Mouse (Mus musculus) heart, embryonic 13.5 days (tissue): ENCODE results near the gene Clip2. TPM values are rescaled to one million over a fixed set of nuclear protein-coding genes. Genes with fewer than 3 reads are reported as not detected.
A peak's percentile ranks its signal among the peaks of the same experiment; 100 is the strongest.

Experiments
- ATAC-seq: fragments of 200-750 bp; cut with Nextera tagmentation; 2 replicates; pipeline ENCODE4 v1.8.0; 2017; ENCODE audit warnings: moderate TSS enrichment; ENCODE audit not compliant: insufficient number of reproducible peaks, low FRiP score, low TSS enrichment; ENCODE audit errors: extremely low read depth
- H3K27ac ChIP-seq: fragments of 300-500 bp; sonication (generic); replicated peaks from 2 replicates; pipeline ENCODE4 v1.5.1; 2015; ENCODE audit warnings: moderate library complexity, mild to moderate bottlenecking, inconsistent platforms
- H3K27me3 ChIP-seq: fragments of 300-500 bp; sonication (generic); replicated peaks from 2 replicates; pipeline ENCODE4 v1.6.1; 2015; ENCODE audit warnings: mild to moderate bottlenecking, inconsistent platforms
- H3K36me3 ChIP-seq: fragments of 300-500 bp; sonication (generic); 2 replicates; pipeline ENCODE4 v1.6.1; 2015; ENCODE audit warnings: mild to moderate bottlenecking, inconsistent platforms
- H3K4me1 ChIP-seq: fragments of 300-500 bp; sonication (generic); 2 replicates; pipeline ENCODE4 v1.6.1; 2015; ENCODE audit warnings: inconsistent platforms
- H3K4me2 ChIP-seq: fragments of 300-500 bp; sonication (generic); 2 replicates; pipeline ENCODE4 v1.6.1; 2015; ENCODE audit warnings: inconsistent platforms, mild to moderate bottlenecking, moderate library complexity
- H3K4me3 ChIP-seq: fragments of 300-500 bp; sonication (generic); 2 replicates; pipeline ENCODE4 v1.5.1; 2015; ENCODE audit warnings: moderate library complexity, mild to moderate bottlenecking, inconsistent platforms
- H3K9ac ChIP-seq: fragments of 300-500 bp; sonication (generic); 2 replicates; pipeline ENCODE4 v1.6.1; 2015; ENCODE audit warnings: inconsistent platforms, mild to moderate bottlenecking, moderate library complexity
- H3K9me3 ChIP-seq: fragments of 300-500 bp; sonication (generic); 2 replicates; pipeline ENCODE4 v1.6.1; 2016; ENCODE audit warnings: inconsistent platforms
- WGBS: fragments of 180-500 bp; shearing (Covaris S2); methylation state at CpG from one replicate; pipeline ENCODE4 v1.1.7; 2015; ENCODE audit warnings: mixed read lengths; 5-methylcytosine and 5-hydroxymethylcytosine counted together
- polyA plus RNA-seq: library from polyadenylated mRNA; unstranded; fragments of >200 nt; fragmentation: Nextera tagmentation; extraction: Ambion mirVana; gene quantifications from 2 replicates; pipeline ENCODE4 v1.2.1, GENCODE M21; 2015

The Clip2 gene
- polyA plus RNA-seq, 1 experiment from 2014 or later: 2.0 TPM

- H3K27ac ChIP-seq: no peak overlapping the region
- 57% methylated on average over 19 of the region's 19 CpGs for WGBS
- H3K9me3 ChIP-seq: no peaks in the 10 kb centered on the region
- no peaks in the 10 kb centered on the region for H3K36me3 ChIP-seq
- no peak overlapping the region for H3K9ac ChIP-seq
- no peak for ATAC-seq
- no peaks in the 10 kb centered on the region for H3K27me3 ChIP-seq
- no peak overlapping the region for H3K4me2 ChIP-seq
- no peak overlapping the region for H3K4me3 ChIP-seq
- peaks cover 34% of the 10 kb centered on the region for H3K4me1 ChIP-seq
These were observed 7.6 kb downstream of the Clip2 start for GRCm38 (mm10) chr5:134544516-134545241.

- Histone ChIP-seq H3K4me3 (no peak overlapping the region), H3K9me3 (no peaks in the 10 kb centered on the region), H3K27ac (peak overlapping the region; percentile 86), H3K27me3 (no peaks in the 10 kb centered on the region), H3K36me3 (peaks cover 15% of the 10 kb centered on the region), H3K4me2 (no peak overlapping the region), H3K4me1 (peaks cover 34% of the 10 kb centered on the region), H3K9ac (peak overlapping the region; percentile 44)
- ATAC-seq: no peak
- 35% methylated on average over 7 of the region's 7 CpGs for WGBS
These were observed 10.6 kb downstream of the Clip2 start for GRCm38 (mm10) chr5:134541640-134542039.

DNA sequence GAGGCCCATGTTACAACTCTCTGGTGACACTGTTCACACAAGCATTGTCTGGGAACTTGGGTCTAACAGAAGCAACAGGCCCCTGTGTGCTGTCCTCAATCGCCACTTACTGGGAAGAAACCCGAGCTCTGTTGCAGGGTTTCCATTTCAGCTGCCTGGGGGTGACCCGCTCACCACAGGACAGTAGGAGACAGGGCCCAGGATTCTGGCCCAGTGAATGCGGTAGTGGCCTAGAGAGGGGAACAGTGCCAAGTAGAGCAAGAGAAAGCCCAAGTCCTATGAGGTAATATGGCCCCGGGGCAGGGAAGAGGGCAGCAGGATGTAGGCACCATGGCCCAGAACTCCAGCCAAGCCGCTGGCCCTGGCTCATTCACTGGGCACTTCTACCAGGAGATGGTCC is 11.4 kb downstream of the Clip2 start:
- Histone ChIP-seq H3K27ac (peak overlapping the region; percentile 86), H3K4me2 (no peak overlapping the region), H3K9me3 (no peaks in the 10 kb centered on the region), H3K27me3 (no peaks in the 10 kb centered on the region), H3K9ac (no peak overlapping the region), H3K36me3 (peaks cover 16% of the 10 kb centered on the region), H3K4me3 (no peak overlapping the region), H3K4me1 (peaks cover 34% of the 10 kb centered on the region)
- no peak for ATAC-seq
- WGBS: 74% methylated on average over 6 of the region's 6 CpGs

DNA sequence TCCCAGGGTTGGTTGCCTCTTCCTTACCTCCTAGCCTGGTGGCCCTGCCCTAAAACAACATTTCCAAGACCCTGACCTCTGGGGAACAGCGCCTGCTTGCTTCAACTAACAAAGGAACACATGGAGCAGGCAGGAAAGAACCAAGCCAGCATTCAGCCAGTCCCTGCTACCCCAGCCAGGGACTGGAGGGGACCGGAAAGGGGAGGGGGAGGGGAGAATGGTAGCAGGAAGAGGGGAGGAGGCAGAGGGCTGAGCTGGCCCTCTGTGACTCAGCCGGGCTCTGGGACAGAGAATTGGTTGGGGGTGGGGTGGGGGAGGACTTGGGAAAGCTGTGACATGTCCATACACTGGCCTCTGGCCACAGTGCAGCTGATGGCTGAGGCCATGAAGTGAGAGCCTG is 12.3 kb downstream of the Clip2 start:
- Histone ChIP-seq H3K4me3 (no peak overlapping the region), H3K9ac (peak overlapping the region; percentile 55; the same call in 1 of the 2 replicates), H3K27ac (peak overlapping the region; percentile 86), H3K27me3 (no peaks in the 10 kb centered on the region), H3K4me2 (no peak overlapping the region; the same call in 1 of the 2 replicates), H3K4me1 (peaks cover 34% of the 10 kb centered on the region), H3K36me3 (peaks cover 20% of the 10 kb centered on the region), H3K9me3 (no peaks in the 10 kb centered on the region)
- peak; percentile 77 for ATAC-seq
- 11% methylated on average over 3 of the region's 3 CpGs for WGBS

- Histone ChIP-seq H3K36me3 (peaks cover 50% of the 10 kb centered on the region), H3K9me3 (no peaks in the 10 kb centered on the region), H3K27me3 (no peaks in the 10 kb centered on the region), H3K4me2 (no peak overlapping the region), H3K4me3 (no peak overlapping the region), H3K4me1 (peaks cover 19% of the 10 kb centered on the region), H3K9ac (no peak overlapping the region), H3K27ac (no peak overlapping the region)
- 86% methylated on average over 6 of the region's 6 CpGs for WGBS
- ATAC-seq: no peak
These were observed 16.2 kb downstream of the Clip2 start for GRCm38 (mm10) chr5:134536036-134536435.

- no peak overlapping the region for H3K27ac ChIP-seq
- no peaks in the 10 kb centered on the region for H3K27me3 ChIP-seq
- no peak overlapping the region for H3K9ac ChIP-seq
- no peak overlapping the region for H3K4me2 ChIP-seq
- no peak for ATAC-seq
- WGBS: 90% methylated on average over 6 of the region's 6 CpGs
- H3K4me3 ChIP-seq: no peak overlapping the region
- peaks cover 40% of the 10 kb centered on the region for H3K36me3 ChIP-seq
- H3K4me1 ChIP-seq: peaks cover 6% of the 10 kb centered on the region
- no peaks in the 10 kb centered on the region for H3K9me3 ChIP-seq
These were observed 19.8 kb downstream of the Clip2 start for GRCm38 (mm10) chr5:134532417-134532816.

DNA sequence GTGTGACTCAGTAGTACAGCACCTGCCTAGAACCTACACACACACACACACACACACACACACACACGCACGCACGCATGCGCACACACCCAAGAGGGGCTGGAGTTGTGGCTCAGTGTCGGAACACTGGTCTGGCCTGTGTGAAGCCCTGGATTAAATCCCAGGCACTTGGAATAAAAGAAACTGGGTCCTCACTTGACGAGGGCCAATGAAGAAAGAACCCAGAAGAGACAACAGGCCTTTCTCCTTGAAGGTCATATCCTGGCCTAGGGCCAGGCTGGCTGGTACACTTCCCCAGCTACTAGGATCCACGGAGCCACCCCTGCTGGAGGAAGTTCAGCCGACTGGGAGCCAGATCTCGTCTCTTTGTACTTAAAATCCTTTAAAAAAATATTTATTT is 20.6 kb downstream of the Clip2 start:
- Histone ChIP-seq H3K9ac (no peak overlapping the region), H3K36me3 (peaks cover 37% of the 10 kb centered on the region), H3K4me2 (no peak overlapping the region), H3K27ac (no peak overlapping the region), H3K9me3 (no peaks in the 10 kb centered on the region), H3K4me1 (peaks cover 6% of the 10 kb centered on the region), H3K27me3 (no peaks in the 10 kb centered on the region), H3K4me3 (no peak overlapping the region)
- 83% methylated on average over 9 of the region's 9 CpGs for WGBS
- ATAC-seq: no peak

- ATAC-seq: no peak
- Histone ChIP-seq H3K9ac (no peak overlapping the region), H3K4me3 (no peak overlapping the region), H3K4me2 (no peak overlapping the region), H3K36me3 (peaks cover 44% of the 10 kb centered on the region), H3K27me3 (no peaks in the 10 kb centered on the region), H3K4me1 (peaks cover 6% of the 10 kb centered on the region), H3K27ac (no peak overlapping the region), H3K9me3 (no peaks in the 10 kb centered on the region)
- 68% methylated on average over 7 of the region's 7 CpGs for WGBS
These were observed 21.4 kb downstream of the Clip2 start for GRCm38 (mm10) chr5:134530830-134531229.

DNA sequence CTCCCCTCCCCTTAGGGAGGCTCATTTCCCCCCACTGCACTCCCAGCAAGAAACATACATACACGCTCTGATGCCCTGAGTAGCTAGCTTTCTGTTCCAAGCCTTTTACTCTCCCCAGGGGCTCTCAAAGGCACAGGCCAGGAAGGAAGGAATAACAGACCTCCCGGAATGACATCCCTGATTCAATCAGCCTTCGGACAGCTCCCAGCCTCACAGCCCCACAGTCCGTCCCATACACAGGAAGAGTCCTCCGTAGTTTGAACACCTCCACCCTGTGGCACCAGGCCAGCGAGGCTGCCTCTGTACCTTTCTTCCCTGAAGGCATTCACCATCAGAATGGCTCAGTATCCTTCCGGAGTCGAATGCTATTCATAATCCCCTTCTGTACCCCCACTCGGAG is 23.7 kb downstream of the Clip2 start:
- Histone ChIP-seq H3K9me3 (no peaks in the 10 kb centered on the region), H3K36me3 (peaks cover 34% of the 10 kb centered on the region), H3K4me3 (no peak overlapping the region), H3K4me1 (peaks cover 6% of the 10 kb centered on the region), H3K4me2 (no peak overlapping the region), H3K27ac (no peak overlapping the region), H3K27me3 (no peaks in the 10 kb centered on the region), H3K9ac (0 out of 2 replicates have a peak overlapping the region, but pooled peaks have one; percentile 0)
- 26% methylated on average over 9 of the region's 9 CpGs for WGBS
- ATAC-seq: no peak

GRCm38 (mm10) chr5:134525971-134526711 is 26.1 kb downstream of the Clip2 start:
- Histone ChIP-seq H3K9me3 (no peaks in the 10 kb centered on the region), H3K9ac (no peak overlapping the region), H3K4me2 (no peak overlapping the region), H3K27ac (no peak overlapping the region), H3K4me3 (no peak overlapping the region), H3K4me1 (peaks cover 10% of the 10 kb centered on the region), H3K27me3 (no peaks in the 10 kb centered on the region), H3K36me3 (peaks cover 39% of the 10 kb centered on the region)
- no peak for ATAC-seq
- WGBS: 90% methylated on average over 15 of the region's 15 CpGs

DNA sequence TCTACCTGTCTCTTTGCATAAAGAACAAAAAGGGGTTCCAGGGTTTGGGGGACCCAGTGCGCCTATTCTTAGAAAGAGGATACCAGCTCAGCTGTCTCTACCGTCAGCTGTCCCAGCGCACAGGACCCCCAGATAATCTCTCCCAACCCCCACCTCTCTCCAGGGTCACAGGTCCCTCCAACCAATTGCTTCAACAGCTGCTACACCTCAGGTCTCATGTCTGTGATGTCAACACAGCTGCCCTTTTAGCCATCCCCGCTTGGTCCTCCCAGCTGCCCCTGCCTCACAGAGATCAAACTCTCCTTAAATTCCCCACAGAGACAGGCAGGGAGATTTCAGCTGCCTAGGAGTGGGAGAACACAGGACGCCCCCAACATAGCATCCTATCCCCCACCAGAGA is 28.5 kb downstream of the Clip2 start:
- ATAC-seq: no peak
- 74% methylated on average over 5 of the region's 5 CpGs for WGBS
- Histone ChIP-seq H3K36me3 (peaks cover 56% of the 10 kb centered on the region), H3K4me1 (peaks cover 8% of the 10 kb centered on the region), H3K9ac (no peak overlapping the region), H3K27me3 (no peaks in the 10 kb centered on the region), H3K9me3 (no peaks in the 10 kb centered on the region), H3K4me3 (no peak overlapping the region), H3K4me2 (no peak overlapping the region), H3K27ac (no peak overlapping the region)
